Mouse (Mus musculus) urinary bladder, postnatal 36 days (tissue): ENCODE data around the gene Cbl.
"Not testable (repeated sequence)": the region's sequence is repeated elsewhere in the genome, so short reads cannot be mapped to it uniquely, and the experiment has no call there.

ENCODE experiments used
- DNase-seq, 2 experiments: peaks; one replicate each; pipeline ENCODE4 v3.0.0; 2022; ENCODE audit warnings: low spot score in 2 of 2, mixed read lengths in 1 of 2

The Cbl gene

GRCm38 (mm10) chr9:44130581-44131275 is 103.1 kb downstream of the Cbl start:
- no peak for DNase-seq

GRCm38 (mm10) chr9:44130034-44130433 is 103.8 kb downstream of the Cbl start:
- DNase-seq, result peak in 1 of 2 experiments; percentile 70

GRCm38 (mm10) chr9:44129633-44130032 is 104.2 kb downstream of the Cbl start:
- DNase-seq, result no peak

GRCm38 (mm10) chr9:44127351-44127801 is 106.5 kb downstream of the Cbl start:
- DNase-seq, result no peak

GRCm38 (mm10) chr9:44126746-44127145 is 107.1 kb downstream of the Cbl start:
- DNase-seq, result no peak

GRCm38 (mm10) chr9:44125546-44126428 is 108.1 kb downstream of the Cbl start:
- DNase-seq, result peak; percentile 76 to 85

GRCm38 (mm10) chr9:44125026-44125425 is 108.8 kb downstream of the Cbl start:
- no peak for DNase-seq

GRCm38 (mm10) chr9:44124317-44124716 is 109.5 kb downstream of the Cbl start:
- no peak for DNase-seq

- DNase-seq, result no peak
These were observed 113.8 kb downstream of the Cbl start for GRCm38 (mm10) chr9:44119948-44120465.

GRCm38 (mm10) chr9:44119011-44119410 is 114.8 kb downstream of the Cbl start:
- DNase-seq, result no peak

GRCm38 (mm10) chr9:44116182-44116581 is 117.7 kb downstream of the Cbl start:
- DNase-seq, result no peak

GRCm38 (mm10) chr9:44115599-44115998 is 118.2 kb downstream of the Cbl start:
- DNase-seq, result no peak

GRCm38 (mm10) chr9:44114453-44114852 is 119.4 kb downstream of the Cbl start:
- DNase-seq, result no peak

- peak; percentile 91 to 95 for DNase-seq
These were observed 120.6 kb downstream of the Cbl start, which contains the start of the genes Gm49380 and Rnf26 for GRCm38 (mm10) chr9:44113105-44113789. Gene Gm49380, minus strand, starts transcription at chr9:44113500. Gene Rnf26, minus strand, starts transcription at chr9:44113517.

GRCm38 (mm10) chr9:44111909-44112308 is 121.9 kb downstream of the Cbl start:
- not testable (repeated sequence) for DNase-seq

- DNase-seq, result peak in 1 of 2 experiments; percentile 60
These were observed 124.3 kb downstream of the Cbl start for GRCm38 (mm10) chr9:44109360-44110095.

- DNase-seq, result no peak
These were observed 125.4 kb downstream of the Cbl start for GRCm38 (mm10) chr9:44108269-44109055.

GRCm38 (mm10) chr9:44107557-44108179 is 126.2 kb downstream of the Cbl start:
- DNase-seq, result no peak

GRCm38 (mm10) chr9:44107110-44107509 is 126.7 kb downstream of the Cbl start, which contains the start of gene C1qtnf5:
Gene C1qtnf5, plus strand, starts transcription at chr9:44107245.
- peak in 1 of 2 experiments; percentile 89 for DNase-seq

- no peak for DNase-seq
These were observed 127.3 kb downstream of the Cbl start for GRCm38 (mm10) chr9:44106596-44106995.
